Mouse (Mus musculus) MEL (cell line): Measurements from ENCODE around the gene D630003M21Rik.

Source experiments
- CTCF ChIP-seq, 3 experiments: IDR thresholded peaks in 2 of 3; conservative IDR thresholded peaks in 1 of 3; 2 replicates each; pipeline ENCODE4 v1.5.1; 2011 to 2012; ENCODE audit warnings: low read length in 3 of 3, low read depth in 2 of 3, mild to moderate bottlenecking in 2 of 3, improper control_type of control experiment in 1 of 3, inconsistent platforms in 1 of 3, mixed read lengths in 1 of 3, moderate library complexity in 1 of 3; ENCODE audit not compliant: control insufficient read depth in 1 of 3, insufficient read depth in 1 of 3, poor library complexity in 1 of 3, severe bottlenecking in 1 of 3
- E2F4 ChIP-seq: IDR thresholded peaks from 2 replicates; pipeline ENCODE4 v1.6.1; 2011; ENCODE audit warnings: low read depth, low read length, improper control_type of control experiment, borderline replicate concordance
- MYC ChIP-seq: IDR thresholded peaks from 2 replicates; pipeline ENCODE4 v1.6.1; 2011; ENCODE audit warnings: low read depth, mild to moderate bottlenecking, low read length, improper control_type of control experiment, moderate library complexity
- POLR2A ChIP-seq, 2 experiments: IDR thresholded peaks; 2 replicates each; pipeline ENCODE4 v1.6.1; 2011 to 2012; ENCODE audit warnings: low read length in 2 of 2, mild to moderate bottlenecking in 2 of 2, control low read depth in 1 of 2, improper control_type of control experiment in 1 of 2, low read depth in 1 of 2, moderate library complexity in 1 of 2; ENCODE audit not compliant: control insufficient read depth in 1 of 2, insufficient read depth in 1 of 2, poor library complexity in 1 of 2
- TCF12 ChIP-seq: IDR thresholded peaks from 2 replicates; pipeline ENCODE4 v1.6.1; 2014; ENCODE audit warnings: low read depth, mild to moderate bottlenecking, inconsistent platforms, low read length, improper control_type of control experiment, moderate library complexity
- USF1 ChIP-seq: IDR thresholded peaks from 2 replicates; pipeline ENCODE4 v1.6.1; 2014; ENCODE audit warnings: low read depth, mild to moderate bottlenecking, inconsistent platforms, low read length, improper control_type of control experiment, moderate library complexity

DNA sequence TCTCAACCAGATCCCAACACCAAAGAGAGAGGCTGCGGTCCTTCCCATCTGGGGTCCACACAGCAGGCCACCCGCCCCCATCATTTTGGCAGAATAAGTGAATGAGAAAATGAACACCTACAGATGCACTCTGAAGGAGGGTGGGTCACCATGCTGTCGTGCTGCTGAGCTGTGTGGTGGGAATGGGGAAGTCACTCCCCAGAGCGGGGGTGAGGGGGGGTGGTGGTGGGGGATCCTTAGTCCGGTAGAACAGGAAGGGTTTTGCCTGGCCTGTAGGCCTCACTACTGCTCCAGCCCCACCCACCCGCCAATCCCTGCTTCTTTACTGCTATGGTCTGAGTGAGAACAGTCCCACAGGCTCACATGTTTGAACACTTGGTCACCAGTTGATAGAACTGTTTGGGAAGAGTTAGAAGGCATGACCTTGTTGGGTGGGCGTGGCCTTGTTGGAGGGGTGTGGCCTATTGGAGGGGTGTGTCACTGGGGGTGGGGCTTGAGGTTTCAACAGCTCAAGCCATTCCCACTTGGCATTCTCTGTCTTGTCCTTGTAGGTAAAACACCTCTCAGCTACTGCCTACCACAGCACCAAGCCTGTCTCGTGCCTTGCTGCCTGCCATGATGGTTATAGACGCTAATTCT is 7.5 kb downstream of the D630003M21Rik start:
- TF ChIP-seq POLR2A (IDR thresholded peaks at IDR 0.05; ENCODE audit: control insufficient read depth in 1 of 2, insufficient read depth in 1 of 2, low read depth in 1 of 2, low read length in 2 of 2, poor library complexity in 1 of 2): no peak
- TF ChIP-seq E2F4: no peak
- TF ChIP-seq USF1: no peak
- no peak for TF ChIP-seq MYC
- no peak for TF ChIP-seq TCF12
- no peak for TF ChIP-seq CTCF (IDR thresholded peaks at IDR 0.05 in 2 of 3, conservative IDR thresholded peaks at IDR 0.05 in 1 of 3; ENCODE audit: control insufficient read depth in 1 of 3, insufficient read depth in 1 of 3, low read depth in 2 of 3, low read length in 3 of 3, poor library complexity in 1 of 3, severe bottlenecking in 1 of 3)
